Mouse (Mus musculus) midbrain, embryonic 12.5 days (tissue): ENCODE data around the gene Zfp111. TPM values are rescaled to one million over a fixed set of nuclear protein-coding genes. Genes with fewer than 3 reads are reported as not detected.

Experiments used
- ATAC-seq: fragments of 200-750 bp; cut with Nextera tagmentation; 2 replicates; pipeline ENCODE4 v1.8.0; 2017; ENCODE audit warnings: low read depth, moderate TSS enrichment, moderate library complexity; ENCODE audit not compliant: low FRiP score
- H3K27ac ChIP-seq: fragments of 300-500 bp; sonication (generic); replicated peaks from 2 replicates; pipeline ENCODE4 v1.5.1; 2016; ENCODE audit warnings: mild to moderate bottlenecking
- H3K27me3 ChIP-seq: fragments of 300-500 bp; sonication (generic); 2 replicates; pipeline ENCODE4 v1.6.1; 2016; ENCODE audit warnings: mild to moderate bottlenecking
- H3K36me3 ChIP-seq: fragments of 300-500 bp; sonication (generic); 2 replicates; pipeline ENCODE4 v1.6.1; 2016
- H3K4me1 ChIP-seq: fragments of 300-500 bp; sonication (generic); 2 replicates; pipeline ENCODE4 v1.6.1; 2016
- H3K4me2 ChIP-seq: fragments of 300-500 bp; sonication (generic); replicated peaks from 2 replicates; pipeline ENCODE4 v1.6.1; 2016; ENCODE audit warnings: mild to moderate bottlenecking, moderate library complexity
- H3K4me3 ChIP-seq: fragments of 300-500 bp; sonication (generic); 2 replicates; pipeline ENCODE4 v1.5.1; 2016; ENCODE audit warnings: mild to moderate bottlenecking
- H3K9ac ChIP-seq: fragments of 300-500 bp; sonication (generic); replicated peaks from 2 replicates; pipeline ENCODE4 v1.6.1; 2016; ENCODE audit warnings: mild to moderate bottlenecking, moderate library complexity
- H3K9me3 ChIP-seq: fragments of 300-500 bp; sonication (generic); 2 replicates; pipeline ENCODE4 v1.6.1; 2016; ENCODE audit warnings: mild to moderate bottlenecking
- WGBS: fragments of 180-500 bp; shearing (Covaris S2); methylation state at CpG from one replicate; pipeline ENCODE4 v1.1.7; 2016; 5-methylcytosine and 5-hydroxymethylcytosine counted together
- polyA plus RNA-seq: library from polyadenylated mRNA; unstranded; fragments of >200 nt; fragmentation: Nextera tagmentation; extraction: Ambion mirVana; gene quantifications from 2 replicates; pipeline ENCODE4 v1.2.1, GENCODE M21; 2016

Gene Zfp111
- polyA plus RNA-seq = 8.3 and 10.7 TPM in 2 replicates

GRCm38 (mm10) chr7:24211343-24211742 lies at the start of gene Zfp111:
Zfp111 (minus strand) TSS chr7:24211443.
- H3K9ac ChIP-seq = no peak within 1 kb of the TSS
- 81% methylated on average over 5 of the region's 5 CpGs for WGBS
- no peak for ATAC-seq
- peaks cover 6% of the 10 kb centered on the region for H3K4me1 ChIP-seq
- H3K4me2 ChIP-seq = no peak within 1 kb of the TSS
- no peaks in the 10 kb centered on the region for H3K27me3 ChIP-seq
- H3K9me3 ChIP-seq = no peaks in the 10 kb centered on the region
- H3K4me3 ChIP-seq = no peak within 1 kb of the TSS
- H3K27ac ChIP-seq = no peak within 1 kb of the TSS
- peaks cover under 1% of the 10 kb centered on the region; the same call in 1 of the 2 replicates for H3K36me3 ChIP-seq

DNA sequence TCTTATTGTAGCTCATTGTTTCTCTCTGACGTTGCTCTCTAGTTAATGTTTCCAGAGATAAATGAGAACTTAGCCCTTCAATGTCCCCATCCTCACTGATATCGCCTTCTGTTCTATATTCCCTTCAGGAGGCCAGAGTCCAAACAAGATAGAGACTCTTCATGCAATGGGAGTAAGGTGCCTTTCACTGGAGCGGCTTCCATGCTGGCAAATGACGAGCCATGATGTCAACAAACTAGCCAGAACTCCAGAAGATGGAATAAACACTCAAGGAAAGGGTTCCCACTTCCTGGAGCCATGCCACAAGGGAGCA lies 48.7 kb upstream of the Zfp111 start:
- 88% methylated on average over 4 of the region's 4 CpGs for WGBS
- ATAC-seq = no peak
- Histone ChIP-seq H3K36me3 (peaks cover 21% of the 10 kb centered on the region), H3K9ac (no peak overlapping the region), H3K9me3 (no peaks in the 10 kb centered on the region), H3K4me3 (no peak overlapping the region), H3K4me1 (0 out of 2 replicates have a peak, but pooled peaks cover 3% of the 10 kb centered on the region), H3K27me3 (no peaks in the 10 kb centered on the region), H3K27ac (no peak overlapping the region), H3K4me2 (no peak overlapping the region)

DNA sequence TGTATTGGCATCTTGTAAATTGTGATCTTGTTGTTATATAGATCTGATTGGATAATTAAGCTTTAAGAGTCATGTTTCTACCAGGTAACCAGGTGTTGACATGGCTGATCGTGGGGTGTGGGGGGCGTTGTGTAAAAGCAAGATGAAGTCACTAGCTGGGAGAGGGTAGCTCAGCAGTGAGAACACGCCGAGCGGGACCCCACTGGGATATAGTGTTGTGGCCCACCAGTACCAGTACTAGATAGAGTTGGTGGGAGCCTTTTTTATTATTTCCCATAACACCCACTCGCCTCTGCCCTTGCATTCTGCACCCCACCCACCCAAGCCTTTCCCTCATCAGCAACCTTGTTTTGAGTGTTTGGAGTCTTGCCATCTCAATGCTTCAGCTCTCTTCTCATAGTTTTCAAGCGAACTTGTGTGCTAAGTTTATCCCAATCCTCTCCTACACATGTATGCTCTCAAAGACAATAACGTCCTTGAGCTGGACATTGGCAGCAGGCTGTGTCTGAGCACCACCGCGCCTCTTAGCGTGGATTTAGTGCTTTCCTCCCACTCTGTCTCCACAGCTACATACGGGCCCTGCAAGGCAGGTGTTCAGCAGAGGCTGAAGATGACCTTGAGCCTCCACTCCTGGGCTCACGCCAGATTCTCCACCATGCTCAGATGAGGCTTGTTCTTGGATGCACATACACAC lies 48.2 kb upstream of the Zfp111 start:
- H3K4me3 ChIP-seq = no peak overlapping the region
- H3K36me3 ChIP-seq = peaks cover 21% of the 10 kb centered on the region
- 91% methylated on average over 13 of the region's 13 CpGs for WGBS

DNA sequence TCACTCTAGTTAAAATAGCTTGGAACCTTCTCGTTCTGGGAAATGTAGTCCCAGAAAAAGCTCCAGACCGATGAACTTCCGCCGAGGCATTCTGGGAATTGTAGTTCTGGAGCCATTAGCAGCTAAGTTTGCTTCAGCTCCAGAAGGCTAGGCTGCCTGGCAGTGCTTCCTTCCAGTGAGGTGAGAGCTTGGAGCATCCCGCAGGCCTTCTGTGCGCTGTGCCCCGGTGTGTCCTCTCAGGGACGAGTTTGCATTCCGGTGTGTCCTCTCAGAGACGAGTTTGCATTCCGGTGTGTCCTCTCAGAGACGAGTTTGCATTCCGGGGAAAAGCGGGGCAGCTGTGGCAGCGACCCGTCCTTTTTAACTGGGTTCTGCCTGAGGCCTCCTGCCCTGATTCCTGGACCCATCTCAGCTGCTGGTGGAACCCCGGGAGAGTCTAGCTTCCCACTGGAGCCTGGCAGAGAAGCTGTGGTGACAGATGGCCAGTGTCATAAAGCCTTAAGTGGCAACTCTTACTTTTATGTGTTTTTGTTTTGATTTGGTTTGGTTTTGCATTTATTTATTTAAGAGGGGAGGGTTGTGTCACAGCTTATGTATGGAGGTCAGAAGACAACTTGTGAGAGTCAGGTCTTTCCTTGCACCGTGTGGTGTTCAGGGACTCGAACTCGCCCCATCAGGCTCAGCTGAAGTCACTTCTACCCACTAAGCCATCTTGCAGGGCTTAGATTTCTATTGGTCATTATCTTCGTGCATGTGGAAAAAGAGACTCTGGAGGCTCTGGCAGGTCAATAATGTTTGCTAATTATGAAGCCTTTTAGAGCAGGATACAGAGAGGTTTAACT lies 43.6 kb upstream of the Zfp111 start, which contains the start of gene Zfp108:
Gene Zfp108, plus strand, starts transcription at position 162 of the 842 bp plus-strand sequence.
- H3K27ac ChIP-seq = peak within 1 kb of the TSS; percentile 65
- peak within 1 kb of the TSS; percentile 60 for H3K4me2 ChIP-seq
- 0 out of 2 replicates have a peak, but pooled peaks cover 2% of the 10 kb centered on the region for H3K27me3 ChIP-seq
- peaks cover 5% of the 10 kb centered on the region; the same call in 1 of the 2 replicates for H3K4me1 ChIP-seq
- no peaks in the 10 kb centered on the region; the same call in 1 of the 2 replicates for H3K36me3 ChIP-seq
- H3K4me3 ChIP-seq = peak within 1 kb of the TSS; percentile 51
- H3K9ac ChIP-seq = peak within 1 kb of the TSS; percentile 58
- WGBS = 21% methylated on average over 21 of the region's 21 CpGs
- no peaks in the 10 kb centered on the region for H3K9me3 ChIP-seq
- peak; percentile 91 for ATAC-seq

More for the DNA sequence above, 48.2 kb upstream of the Zfp111 start:
- no peak for ATAC-seq
- Histone ChIP-seq H3K9me3 (no peaks in the 10 kb centered on the region), H3K27me3 (no peaks in the 10 kb centered on the region), H3K4me2 (no peak overlapping the region), H3K27ac (no peak overlapping the region), H3K9ac (no peak overlapping the region), H3K4me1 (peaks cover 5% of the 10 kb centered on the region; the same call in 1 of the 2 replicates)

GRCm38 (mm10) chr7:24253779-24254615 lies 42.8 kb upstream of the Zfp111 start:
- peak overlapping the region; percentile 60 for H3K4me2 ChIP-seq
- peaks cover 5% of the 10 kb centered on the region; the same call in 1 of the 2 replicates for H3K4me1 ChIP-seq
- H3K9ac ChIP-seq = no peak overlapping the region
- peak overlapping the region; percentile 51 for H3K4me3 ChIP-seq
- 0 out of 2 replicates have a peak, but pooled peaks cover 2% of the 10 kb centered on the region for H3K27me3 ChIP-seq
- H3K9me3 ChIP-seq = no peaks in the 10 kb centered on the region
- WGBS = 63% methylated on average over 9 of the region's 9 CpGs
- peak; percentile 67 for ATAC-seq
- H3K36me3 ChIP-seq = no peaks in the 10 kb centered on the region
- H3K27ac ChIP-seq = no peak overlapping the region

DNA sequence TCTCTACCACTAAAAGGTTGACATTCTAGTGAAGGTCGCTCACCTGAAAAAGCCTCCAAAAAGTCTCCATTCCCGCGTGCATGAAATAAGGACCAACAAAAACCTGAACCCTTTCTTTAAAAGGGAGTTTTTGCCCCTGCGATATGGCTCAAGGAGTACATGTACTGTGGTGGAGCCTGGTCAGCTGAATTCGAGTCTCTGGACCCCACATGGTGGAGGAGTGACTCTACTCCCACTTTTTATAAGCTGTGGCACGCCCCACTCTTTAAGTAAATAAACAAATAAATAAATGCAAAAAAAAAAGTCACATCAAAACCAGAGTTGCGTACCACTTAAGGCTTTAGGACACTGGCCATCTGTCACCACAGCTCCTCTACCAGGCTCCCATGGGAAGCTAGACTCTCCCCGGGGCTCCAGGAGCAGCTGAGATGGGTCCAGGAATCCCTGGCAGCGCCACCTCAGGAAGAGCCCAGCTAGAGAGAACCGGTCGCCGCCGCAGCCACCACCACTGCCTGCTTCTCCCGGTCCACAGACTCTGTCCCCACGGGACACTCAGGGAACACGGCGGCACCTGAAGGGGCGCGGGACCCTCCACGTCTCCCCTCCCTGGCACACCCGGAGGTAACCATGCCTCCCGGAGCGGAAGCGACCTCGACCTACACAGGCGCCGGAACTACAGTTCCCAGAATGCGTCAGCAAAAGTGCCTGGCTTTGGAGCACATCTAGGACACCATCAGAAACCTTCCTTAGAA lies 26.0 kb upstream of the Zfp111 start, which contains the start of gene Zfp109:
Gene Zfp109, minus strand, starts transcription at position 521 of the 752 bp plus-strand sequence.
- Histone ChIP-seq H3K27ac (no peak within 1 kb of the TSS), H3K4me3 (peak within 1 kb of the TSS; percentile 80), H3K4me2 (peak within 1 kb of the TSS; percentile 68), H3K9me3 (0 out of 2 replicates have a peak, but pooled peaks cover 3% of the 10 kb centered on the region), H3K27me3 (peaks cover 6% of the 10 kb centered on the region; the same call in 1 of the 2 replicates), H3K9ac (peak within 1 kb of the TSS; percentile 77), H3K4me1 (peaks cover 9% of the 10 kb centered on the region), H3K36me3 (peaks cover 5% of the 10 kb centered on the region; the same call in 1 of the 2 replicates)
- peak; percentile 94 for ATAC-seq
- 7% methylated on average over 28 of the region's 28 CpGs for WGBS

- no peaks in the 10 kb centered on the region for H3K27me3 ChIP-seq
- H3K4me1 ChIP-seq = peaks cover 6% of the 10 kb centered on the region
- no peak overlapping the region for H3K9ac ChIP-seq
- no peak overlapping the region for H3K27ac ChIP-seq
- no peak overlapping the region for H3K4me3 ChIP-seq
- no peak overlapping the region for H3K4me2 ChIP-seq
- H3K9me3 ChIP-seq = no peaks in the 10 kb centered on the region
- WGBS = 94% methylated on average over 2 of the region's 2 CpGs
- no peak for ATAC-seq
- peaks cover 9% of the 10 kb centered on the region for H3K36me3 ChIP-seq
These were observed 947 bp downstream of the Zfp111 start for GRCm38 (mm10) chr7:24210296-24210695.

DNA sequence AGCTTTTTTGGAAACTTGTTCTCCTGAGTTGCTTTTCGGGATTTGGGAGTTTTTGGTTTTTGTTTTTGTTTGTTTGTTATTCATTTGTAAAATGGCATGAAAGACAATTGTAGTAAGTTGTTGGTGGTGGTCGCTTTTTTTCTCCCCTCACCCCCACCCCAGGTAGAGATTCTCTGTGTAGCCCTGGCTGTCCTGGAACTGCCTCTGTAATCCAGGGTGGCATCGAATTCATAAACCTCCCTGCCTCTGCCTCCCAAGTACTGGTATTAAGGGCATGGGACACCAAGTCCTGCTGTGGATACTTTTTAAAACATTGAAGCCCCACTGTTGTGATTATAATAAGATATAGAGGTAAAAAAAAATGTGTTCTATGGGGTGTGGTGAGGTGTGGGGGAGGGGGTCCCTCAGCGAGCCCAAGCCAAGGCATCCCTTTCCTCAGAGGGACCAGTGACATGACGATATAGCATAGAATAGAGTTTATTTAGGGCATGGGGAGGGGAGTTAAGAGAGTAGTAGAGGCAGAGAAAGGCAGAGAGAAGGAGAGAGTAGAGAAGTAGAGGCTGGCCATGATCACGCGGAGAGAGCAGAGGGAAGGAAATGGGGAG lies 2.9 kb downstream of the Zfp111 start:
- Histone ChIP-seq H3K9me3 (no peaks in the 10 kb centered on the region), H3K36me3 (peaks cover 25% of the 10 kb centered on the region), H3K4me2 (peak overlapping the region; percentile 69), H3K4me3 (peak overlapping the region; percentile 66), H3K9ac (no peak overlapping the region), H3K27ac (no peak overlapping the region), H3K27me3 (no peaks in the 10 kb centered on the region), H3K4me1 (peaks cover 6% of the 10 kb centered on the region)
- WGBS = 63% methylated on average over 7 of the region's 7 CpGs
- ATAC-seq = peak; percentile 63

DNA sequence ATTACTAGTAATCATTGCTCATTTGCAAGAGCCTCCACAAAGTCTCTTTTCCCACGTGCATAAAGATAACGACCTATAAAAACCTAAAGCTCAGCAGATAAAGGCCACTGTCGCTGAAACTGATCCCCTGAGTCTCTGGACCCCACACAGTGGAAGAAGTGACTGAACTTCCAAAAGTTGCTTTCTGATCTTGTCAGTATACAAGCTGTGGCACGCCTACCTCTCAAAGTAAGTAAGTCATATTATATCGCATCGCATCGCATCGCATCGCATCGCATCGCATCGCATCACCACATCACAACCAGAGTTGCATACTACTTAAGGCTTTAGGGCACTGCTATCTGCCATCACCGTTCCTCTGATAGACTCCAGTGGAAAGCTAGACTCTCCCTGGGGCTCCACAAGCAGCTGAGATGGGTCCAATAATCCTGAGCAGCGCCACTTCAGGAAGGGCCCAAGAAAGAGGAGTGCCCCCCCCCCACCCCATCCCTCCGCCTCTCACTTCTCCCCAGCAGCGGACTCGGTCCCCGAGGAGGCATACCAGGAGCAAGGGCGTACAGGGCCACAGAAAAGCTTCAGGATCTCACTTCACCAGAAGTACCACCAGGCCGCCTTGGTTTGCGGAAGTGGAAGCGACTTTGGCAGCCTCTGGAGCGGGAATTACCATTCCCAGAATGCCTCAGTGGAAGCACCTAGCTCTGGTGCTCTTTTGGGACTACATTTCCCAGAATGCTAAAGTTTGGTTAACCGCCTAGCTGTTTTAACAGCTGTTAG lies 3.6 kb downstream of the Zfp111 start:
- Histone ChIP-seq H3K36me3 (peaks cover 30% of the 10 kb centered on the region), H3K9me3 (no peaks in the 10 kb centered on the region), H3K27ac (peak overlapping the region; percentile 60; the same call in 1 of the 2 replicates), H3K4me1 (peaks cover 6% of the 10 kb centered on the region), H3K27me3 (no peaks in the 10 kb centered on the region), H3K4me3 (peak overlapping the region; percentile 66), H3K4me2 (peak overlapping the region; percentile 69), H3K9ac (peak overlapping the region; percentile 79)
- WGBS = 15% methylated on average over 24 of the region's 24 CpGs
- ATAC-seq = peak; percentile 93

GRCm38 (mm10) chr7:24196961-24197360 lies 14.3 kb downstream of the Zfp111 start:
- H3K4me2 ChIP-seq = no peak overlapping the region
- H3K27me3 ChIP-seq = no peaks in the 10 kb centered on the region
- no peak overlapping the region for H3K27ac ChIP-seq
- H3K4me1 ChIP-seq = no peaks in the 10 kb centered on the region
- peaks cover 4% of the 10 kb centered on the region; the same call in 1 of the 2 replicates for H3K9me3 ChIP-seq
- H3K36me3 ChIP-seq = peaks cover 73% of the 10 kb centered on the region
- H3K4me3 ChIP-seq = no peak overlapping the region
- 95% methylated on average over 4 of the region's 4 CpGs for WGBS
- no peak for ATAC-seq
- no peak overlapping the region for H3K9ac ChIP-seq
